Mouse (Mus musculus): ENCODE measurements around the gene Prpsap1. TPM values are rescaled to one million over a fixed set of nuclear protein-coding genes. Genes with fewer than 3 reads are reported as not detected.
"Not testable (repeated sequence)": the region's sequence is repeated elsewhere in the genome, so short reads cannot be mapped to it uniquely, and the experiment has no call there.

Gene Prpsap1
- polyA plus RNA-seq, 1 experiment from 2014 or later = 217 TPM

- no peak overlapping the region for H3K4me2 ChIP-seq (replicated peaks; ENCODE audit: low read depth, low read length)
- H3K4me1 ChIP-seq (ENCODE audit: insufficient read depth, low read length) = 0 out of 2 replicates have a peak, but pooled peaks cover under 1% of the 10 kb centered on the region
- H3K4me3 ChIP-seq (ENCODE audit: low read length) = no peak overlapping the region
- no peaks in the 10 kb centered on the region for H3K27me3 ChIP-seq (ENCODE audit: insufficient read depth, low read length)
- ATAC-seq (ENCODE audit: low FRiP score, low TSS enrichment) = no peak
- H3K36me3 ChIP-seq (ENCODE audit: insufficient read depth, low read length) = peaks cover 90% of the 10 kb centered on the region
- no peak overlapping the region for H3K9ac ChIP-seq (replicated peaks; ENCODE audit: low read length)
- 82% methylated on average over 15 of the region's 15 CpGs for WGBS
- no peak overlapping the region for H3K27ac ChIP-seq (ENCODE audit: low read length)
- H3K9me3 ChIP-seq (ENCODE audit: low read length) = no peaks in the 10 kb centered on the region
Measured at GRCm38 (mm10) chr11:116477160-116477759, 16.7 kb downstream of the Prpsap1 start.

- Histone ChIP-seq H3K4me1 (ENCODE audit: insufficient read depth, low read length) (no peaks in the 10 kb centered on the region), H3K4me3 (ENCODE audit: low read length) (no peak overlapping the region), H3K9ac (replicated peaks; ENCODE audit: low read length) (no peak overlapping the region), H3K27me3 (ENCODE audit: insufficient read depth, low read length) (no peaks in the 10 kb centered on the region), H3K36me3 (ENCODE audit: insufficient read depth, low read length) (peaks cover 87% of the 10 kb centered on the region), H3K27ac (ENCODE audit: low read length) (no peak overlapping the region), H3K9me3 (ENCODE audit: low read length) (no peaks in the 10 kb centered on the region), H3K4me2 (replicated peaks; ENCODE audit: low read depth, low read length) (no peak overlapping the region)
- 78% methylated on average over 6 of the region's 6 CpGs for WGBS
- ATAC-seq (ENCODE audit: low FRiP score, low TSS enrichment) = no peak
Measured at GRCm38 (mm10) chr11:116476696-116477095, 17.3 kb downstream of the Prpsap1 start.

- H3K36me3 ChIP-seq (ENCODE audit: insufficient read depth, low read length) = peaks cover 88% of the 10 kb centered on the region
- H3K4me3 ChIP-seq (ENCODE audit: low read length) = no peak overlapping the region
- no peaks in the 10 kb centered on the region for H3K27me3 ChIP-seq (ENCODE audit: insufficient read depth, low read length)
- no peaks in the 10 kb centered on the region for H3K9me3 ChIP-seq (ENCODE audit: low read length)
- no peak for ATAC-seq (ENCODE audit: low FRiP score, low TSS enrichment)
- no peak overlapping the region for H3K4me2 ChIP-seq (replicated peaks; ENCODE audit: low read depth, low read length)
- H3K4me1 ChIP-seq (ENCODE audit: insufficient read depth, low read length) = no peaks in the 10 kb centered on the region
- 94% methylated on average over 10 of the region's 10 CpGs for WGBS
- H3K27ac ChIP-seq (ENCODE audit: low read length) = no peak overlapping the region
- H3K9ac ChIP-seq (replicated peaks; ENCODE audit: low read length) = no peak overlapping the region
Measured at GRCm38 (mm10) chr11:116476041-116476440, 18.0 kb downstream of the Prpsap1 start.

GRCm38 (mm10) chr11:116472275-116472674, 21.7 kb downstream of the Prpsap1 start:
- no peak overlapping the region for H3K4me3 ChIP-seq (ENCODE audit: low read length)
- WGBS = 51% methylated on average over 4 of the region's 4 CpGs
- no peak overlapping the region for H3K27ac ChIP-seq (ENCODE audit: low read length)
- no peak overlapping the region for H3K4me2 ChIP-seq (replicated peaks; ENCODE audit: low read depth, low read length)
- H3K9ac ChIP-seq (replicated peaks; ENCODE audit: low read length) = no peak overlapping the region
- H3K36me3 ChIP-seq (ENCODE audit: insufficient read depth, low read length) = peaks cover 67% of the 10 kb centered on the region
- H3K9me3 ChIP-seq (ENCODE audit: low read length) = no peaks in the 10 kb centered on the region
- ATAC-seq (ENCODE audit: low FRiP score, low TSS enrichment) = no peak
- H3K4me1 ChIP-seq (ENCODE audit: insufficient read depth, low read length) = no peaks in the 10 kb centered on the region
- H3K27me3 ChIP-seq (ENCODE audit: insufficient read depth, low read length) = no peaks in the 10 kb centered on the region

- Histone ChIP-seq H3K9ac (replicated peaks; ENCODE audit: low read length) (no peak overlapping the region), H3K27me3 (ENCODE audit: insufficient read depth, low read length) (no peaks in the 10 kb centered on the region), H3K36me3 (ENCODE audit: insufficient read depth, low read length) (peaks cover 54% of the 10 kb centered on the region), H3K4me3 (ENCODE audit: low read length) (no peak overlapping the region), H3K27ac (ENCODE audit: low read length) (no peak overlapping the region), H3K9me3 (ENCODE audit: low read length) (no peaks in the 10 kb centered on the region), H3K4me1 (ENCODE audit: insufficient read depth, low read length) (no peaks in the 10 kb centered on the region), H3K4me2 (replicated peaks; ENCODE audit: low read depth, low read length) (no peak overlapping the region)
- 85% methylated on average over 4 of the region's 4 CpGs for WGBS
- no peak for ATAC-seq (ENCODE audit: low FRiP score, low TSS enrichment)
Measured at GRCm38 (mm10) chr11:116470896-116471295, 23.1 kb downstream of the Prpsap1 start.

- H3K27me3 ChIP-seq (ENCODE audit: insufficient read depth, low read length) = no peaks in the 10 kb centered on the region
- H3K4me2 ChIP-seq (replicated peaks; ENCODE audit: low read depth, low read length) = no peak overlapping the region
- H3K36me3 ChIP-seq (ENCODE audit: insufficient read depth, low read length) = peaks cover 47% of the 10 kb centered on the region
- no peak for ATAC-seq (ENCODE audit: low FRiP score, low TSS enrichment)
- no peaks in the 10 kb centered on the region for H3K4me1 ChIP-seq (ENCODE audit: insufficient read depth, low read length)
- no peaks in the 10 kb centered on the region for H3K9me3 ChIP-seq (ENCODE audit: low read length)
- WGBS = 79% methylated on average over 3 of the region's 3 CpGs
- H3K9ac ChIP-seq (replicated peaks; ENCODE audit: low read length) = no peak overlapping the region
- H3K4me3 ChIP-seq (ENCODE audit: low read length) = no peak overlapping the region
- H3K27ac ChIP-seq (ENCODE audit: low read length) = no peak overlapping the region
Measured at GRCm38 (mm10) chr11:116470249-116470648, 23.8 kb downstream of the Prpsap1 start.

- not testable (repeated sequence) for H3K4me2 ChIP-seq (replicated peaks; ENCODE audit: low read depth, low read length); H3K4me1 ChIP-seq (ENCODE audit: insufficient read depth, low read length); H3K9ac ChIP-seq (replicated peaks; ENCODE audit: low read length); H3K4me3 ChIP-seq (ENCODE audit: low read length); ATAC-seq (ENCODE audit: low FRiP score, low TSS enrichment); H3K27ac ChIP-seq (ENCODE audit: low read length); H3K9me3 ChIP-seq (ENCODE audit: low read length); H3K27me3 ChIP-seq (ENCODE audit: insufficient read depth, low read length)
- H3K36me3 ChIP-seq (ENCODE audit: insufficient read depth, low read length) = peaks cover 33% of the 10 kb centered on the region
- WGBS = 84% methylated on average over 2 of the region's 3 CpGs
Measured at GRCm38 (mm10) chr11:116468338-116468737, 25.7 kb downstream of the Prpsap1 start.

GRCm38 (mm10) chr11:116466141-116466540, 27.9 kb downstream of the Prpsap1 start, which contains the start of gene Qrich2:
Gene Qrich2, minus strand, starts transcription at chr11:116466241.
- H3K27me3 ChIP-seq (ENCODE audit: insufficient read depth, low read length) = no peaks in the 10 kb centered on the region
- H3K36me3 ChIP-seq (ENCODE audit: insufficient read depth, low read length) = peaks cover 15% of the 10 kb centered on the region
- H3K4me3 ChIP-seq (ENCODE audit: low read length) = no peak within 1 kb of the TSS
- H3K9me3 ChIP-seq (ENCODE audit: low read length) = no peaks in the 10 kb centered on the region
- H3K27ac ChIP-seq (ENCODE audit: low read length) = no peak within 1 kb of the TSS
- 66% methylated on average over 20 of the region's 20 CpGs for WGBS
- ATAC-seq (ENCODE audit: low FRiP score, low TSS enrichment) = no peak
- no peaks in the 10 kb centered on the region for H3K4me1 ChIP-seq (ENCODE audit: insufficient read depth, low read length)
- H3K9ac ChIP-seq (replicated peaks; ENCODE audit: low read length) = no peak within 1 kb of the TSS
- no peak within 1 kb of the TSS for H3K4me2 ChIP-seq (replicated peaks; ENCODE audit: low read depth, low read length)

GRCm38 (mm10) chr11:116463833-116464232, 30.2 kb downstream of the Prpsap1 start:
- H3K27me3 ChIP-seq (ENCODE audit: insufficient read depth, low read length) = no peaks in the 10 kb centered on the region
- H3K27ac ChIP-seq (ENCODE audit: low read length) = no peak overlapping the region
- no peak overlapping the region for H3K9ac ChIP-seq (replicated peaks; ENCODE audit: low read length)
- no peaks in the 10 kb centered on the region for H3K9me3 ChIP-seq (ENCODE audit: low read length)
- WGBS = 3% methylated on average over 2 of the region's 2 CpGs
- H3K4me2 ChIP-seq (replicated peaks; ENCODE audit: low read depth, low read length) = no peak overlapping the region
- H3K4me1 ChIP-seq (ENCODE audit: insufficient read depth, low read length) = no peaks in the 10 kb centered on the region
- ATAC-seq (ENCODE audit: low FRiP score, low TSS enrichment) = peak; percentile 86
- no peak overlapping the region for H3K4me3 ChIP-seq (ENCODE audit: low read length)
- no peaks in the 10 kb centered on the region for H3K36me3 ChIP-seq (ENCODE audit: insufficient read depth, low read length)

- Histone ChIP-seq H3K9me3 (ENCODE audit: low read length) (no peaks in the 10 kb centered on the region), H3K27ac (ENCODE audit: low read length) (no peak overlapping the region), H3K36me3 (ENCODE audit: insufficient read depth, low read length) (no peaks in the 10 kb centered on the region), H3K4me3 (ENCODE audit: low read length) (no peak overlapping the region), H3K9ac (replicated peaks; ENCODE audit: low read length) (no peak overlapping the region), H3K4me1 (ENCODE audit: insufficient read depth, low read length) (no peaks in the 10 kb centered on the region), H3K27me3 (ENCODE audit: insufficient read depth, low read length) (no peaks in the 10 kb centered on the region), H3K4me2 (replicated peaks; ENCODE audit: low read depth, low read length) (no peak overlapping the region)
- 69% methylated on average over 5 of the region's 5 CpGs for WGBS
- peak; percentile 32; the same call in 1 of the 2 replicates for ATAC-seq (ENCODE audit: low FRiP score, low TSS enrichment)
Measured at GRCm38 (mm10) chr11:116463338-116463737, 30.7 kb downstream of the Prpsap1 start.

All from kidney, embryonic 16.5 days (tissue).